Mouse (Mus musculus): Measurements from ENCODE around the gene Pax5.

Gene Pax5

DNA sequence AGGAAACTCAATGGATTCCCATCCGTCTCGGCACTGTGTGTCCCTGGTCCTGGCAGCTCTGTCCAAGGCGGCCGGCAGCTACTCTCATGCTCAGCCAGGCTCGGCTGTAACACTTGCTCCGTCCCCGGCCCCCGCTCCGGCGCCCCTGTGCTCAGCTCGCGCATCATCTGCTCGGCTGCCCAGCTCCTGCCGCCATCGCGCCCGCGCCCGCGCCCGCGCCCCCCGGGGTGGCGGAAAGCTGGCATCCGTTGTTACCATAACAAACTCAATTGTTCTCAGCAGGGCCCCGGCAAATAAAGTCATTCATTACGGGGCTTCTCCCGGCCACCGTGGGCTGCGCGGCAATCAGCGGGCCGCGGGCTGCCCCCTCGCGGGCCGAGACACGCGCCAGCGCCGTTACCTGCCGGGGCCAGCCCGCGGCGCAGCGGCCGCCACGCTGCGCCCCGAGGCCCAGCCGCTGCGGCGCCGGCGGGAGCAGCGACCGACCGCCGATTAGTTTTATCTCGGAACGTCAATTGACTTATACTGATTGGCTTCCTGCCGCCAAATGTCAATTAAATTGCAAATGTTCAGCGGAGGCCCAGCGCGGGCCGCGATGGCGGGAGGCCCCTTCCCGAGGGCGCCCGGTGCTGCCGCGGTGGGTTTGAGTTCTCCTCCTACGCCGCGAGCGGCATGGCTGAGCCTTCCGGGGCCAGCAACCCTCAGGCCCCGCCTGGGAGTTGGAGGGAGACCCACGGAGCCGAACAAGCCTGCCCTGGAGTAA lies 46.1 kb downstream of the Pax5 start:
- DNase-seq, result no peak

DNA sequence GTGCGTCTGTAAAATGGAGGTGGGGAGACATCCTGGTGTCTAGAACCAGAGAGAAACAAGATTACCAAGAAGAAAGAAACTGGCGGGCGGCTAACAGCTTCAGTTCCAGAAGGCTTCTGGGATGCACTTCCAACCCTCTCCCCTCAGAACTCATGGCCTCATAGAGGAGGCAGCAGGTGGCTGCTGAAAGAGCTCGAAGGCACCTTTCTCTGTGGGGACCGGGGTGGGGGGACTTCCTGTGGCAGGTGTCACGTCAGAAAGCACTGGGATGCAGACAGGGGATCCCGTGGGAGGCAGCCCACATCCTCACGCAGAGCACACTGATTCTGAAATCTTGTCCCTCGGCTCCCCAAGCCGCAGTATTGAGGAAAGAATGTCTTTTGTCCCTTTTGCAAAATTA lies 46.8 kb downstream of the Pax5 start:
- no peak for DNase-seq

DNA sequence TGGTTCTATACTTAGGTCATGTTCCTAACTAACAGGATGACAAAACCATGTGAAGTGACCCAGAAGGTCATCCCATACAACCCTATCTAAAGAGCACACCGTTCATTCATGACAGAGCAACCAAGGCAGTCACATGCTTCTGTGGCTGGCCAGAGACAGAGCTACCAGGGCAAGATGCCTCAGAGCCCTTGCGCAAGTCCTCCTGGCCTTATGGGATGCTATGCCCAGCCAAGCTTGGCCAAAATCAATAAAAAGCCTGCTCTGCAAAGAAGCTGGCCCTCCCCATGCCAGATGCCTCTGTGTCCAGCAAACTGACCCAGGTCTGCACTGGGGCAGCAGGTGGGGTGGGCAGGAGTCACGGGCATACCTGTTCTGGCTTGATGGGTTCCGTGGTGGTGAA lies 65.1 kb downstream of the Pax5 start:
- no peak for DNase-seq

DNA sequence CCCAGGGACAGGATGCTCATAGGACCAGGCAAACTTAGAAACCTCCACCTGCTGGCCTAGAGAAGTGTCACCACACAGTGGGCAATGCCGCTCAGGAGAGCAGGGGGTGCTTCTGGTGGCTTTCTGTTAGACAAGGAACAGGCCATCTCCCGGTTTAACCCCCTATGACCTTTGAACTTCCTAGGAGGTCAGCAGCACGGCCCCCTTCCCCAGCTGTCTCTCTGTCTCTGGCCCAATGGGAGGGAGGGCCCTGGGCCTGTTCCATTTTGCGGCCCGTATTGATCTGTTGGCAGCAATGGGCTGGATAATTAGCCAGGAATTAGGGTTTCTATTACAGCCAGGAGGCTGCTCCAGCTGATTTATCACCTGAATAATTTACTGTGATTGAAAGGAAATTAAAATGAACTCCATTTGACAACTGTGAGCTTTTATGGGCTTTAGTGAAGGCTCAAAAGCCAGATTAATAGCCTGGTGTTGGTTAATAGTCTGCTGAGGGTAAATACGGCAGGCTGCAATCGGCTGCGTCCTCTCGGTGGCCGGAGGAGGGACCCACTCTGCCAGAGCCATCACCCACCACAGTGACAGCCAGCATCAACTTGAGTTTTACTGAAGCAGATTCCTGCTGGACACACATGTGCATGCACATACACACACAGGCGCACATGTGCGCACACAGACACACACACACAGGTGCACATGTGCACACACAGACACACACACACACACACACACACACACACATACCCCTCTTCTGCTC lies 68.3 kb downstream of the Pax5 start:
- DNase-seq, result no peak

DNA sequence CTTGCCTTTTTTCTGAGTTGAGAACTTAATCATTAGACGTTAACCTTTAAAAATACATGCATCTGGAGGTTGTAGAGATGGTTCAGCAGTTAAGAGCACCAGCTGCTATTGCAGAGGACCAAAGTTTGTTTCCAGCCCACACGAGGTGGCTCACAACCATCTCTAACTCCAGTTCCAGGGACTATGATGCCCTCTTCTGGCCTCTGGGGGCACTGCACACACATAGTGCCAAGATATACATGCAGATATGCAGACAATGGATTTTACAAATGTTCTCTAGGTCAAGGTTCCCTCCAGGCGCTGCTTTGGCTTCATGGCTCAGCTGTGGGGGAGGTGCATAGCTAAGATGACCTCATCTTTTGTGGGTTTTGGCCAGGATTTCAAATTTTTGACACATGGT lies 74.7 kb downstream of the Pax5 start:
- no peak for DNase-seq

DNA sequence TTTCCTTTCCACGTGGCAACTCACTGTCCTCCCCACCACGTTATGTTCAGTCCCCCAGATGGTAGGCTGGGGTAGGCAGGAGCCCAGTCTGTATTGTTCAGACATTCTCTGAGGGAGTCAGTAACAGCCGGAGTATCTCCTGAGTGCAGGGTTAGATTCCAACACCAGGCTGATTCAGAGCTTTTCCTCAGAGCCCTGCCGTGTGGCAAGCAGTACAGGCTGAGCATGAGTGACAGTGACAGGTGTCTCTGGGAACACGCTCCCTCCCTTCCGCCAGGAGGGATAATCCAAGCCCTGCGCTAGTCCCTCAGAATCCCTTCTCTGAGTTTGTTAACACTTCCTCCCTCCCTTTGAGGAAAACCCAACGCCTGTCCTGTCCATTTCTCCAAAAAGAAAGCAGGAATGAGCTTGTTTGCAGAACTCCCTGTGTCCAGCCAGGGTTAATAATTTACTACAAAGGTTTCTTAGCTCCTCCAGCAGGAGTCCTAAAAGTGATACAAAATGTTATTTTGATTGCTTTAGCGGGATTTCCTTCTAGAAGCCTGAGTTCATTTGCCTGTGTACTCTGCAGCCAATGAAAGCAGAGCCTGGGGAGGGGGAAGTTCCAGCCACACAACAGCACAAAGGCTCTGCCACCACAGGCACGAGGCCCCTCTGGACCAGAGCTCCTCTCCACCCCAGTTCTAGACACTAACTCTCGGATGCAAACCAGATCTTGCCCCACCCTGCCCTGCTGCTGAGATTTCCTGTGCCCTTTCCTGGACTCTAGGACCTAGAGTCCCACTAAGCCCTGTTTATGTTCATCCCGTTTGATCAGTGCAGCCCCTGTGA lies 76.4 kb downstream of the Pax5 start:
- DNase-seq, result peak; percentile 4

DNA sequence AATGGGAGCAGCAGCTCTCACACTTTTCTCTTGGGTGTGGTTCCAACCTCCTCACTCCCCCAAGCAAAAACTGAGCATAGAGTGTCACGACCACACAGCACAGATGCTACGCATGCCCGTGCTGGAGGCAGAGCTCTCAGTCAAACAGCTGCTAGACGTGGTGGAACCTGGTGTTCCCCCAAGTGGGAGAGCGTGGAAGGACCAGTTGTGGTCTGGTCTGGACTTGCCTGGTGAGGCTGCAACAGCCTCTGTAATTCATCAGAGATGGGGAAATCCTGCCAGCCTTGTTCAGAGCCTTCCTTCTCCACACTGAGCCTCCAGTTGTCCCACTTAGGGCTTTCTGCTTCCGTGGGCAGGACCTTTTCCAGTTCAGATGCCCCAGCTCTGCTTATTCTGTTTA lies 80.2 kb downstream of the Pax5 start:
- DNase-seq, result no peak

DNA sequence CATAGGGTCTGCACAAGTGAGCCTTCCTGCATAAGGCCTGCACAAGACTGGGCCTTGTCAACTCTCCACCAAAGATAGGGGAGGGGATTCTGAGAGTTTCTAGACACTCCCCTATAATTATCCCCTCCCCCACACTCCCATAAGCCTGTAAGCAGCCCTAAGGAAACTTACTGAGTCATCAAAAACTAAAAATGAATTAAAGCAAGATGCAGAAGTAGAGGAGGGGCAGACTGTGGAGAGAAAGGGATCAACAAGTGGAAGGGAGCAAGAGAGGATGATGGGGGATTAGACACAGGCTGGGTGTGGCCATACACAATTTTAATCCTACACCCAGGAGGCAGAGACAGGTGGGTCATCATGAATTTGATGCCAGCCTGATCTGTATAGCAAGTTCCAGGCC lies 82.4 kb downstream of the Pax5 start:
- DNase-seq, result no peak

DNA sequence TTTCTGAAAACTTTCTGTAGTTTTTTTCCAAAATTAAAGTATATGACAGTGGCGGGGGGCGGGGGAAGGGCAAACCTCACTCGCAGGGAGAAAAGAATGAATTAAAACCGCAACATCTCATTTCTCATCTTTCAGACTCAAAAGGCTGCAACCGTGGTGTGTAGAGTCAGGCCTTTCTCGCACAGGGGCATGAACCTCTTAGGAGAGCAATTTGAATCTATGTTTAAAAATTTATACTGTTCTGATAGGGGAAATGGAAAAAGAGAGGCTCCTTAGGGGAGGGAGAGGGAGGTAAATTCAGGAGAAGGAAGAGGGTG lies 85.2 kb downstream of the Pax5 start:
- no peak for DNase-seq

DNA sequence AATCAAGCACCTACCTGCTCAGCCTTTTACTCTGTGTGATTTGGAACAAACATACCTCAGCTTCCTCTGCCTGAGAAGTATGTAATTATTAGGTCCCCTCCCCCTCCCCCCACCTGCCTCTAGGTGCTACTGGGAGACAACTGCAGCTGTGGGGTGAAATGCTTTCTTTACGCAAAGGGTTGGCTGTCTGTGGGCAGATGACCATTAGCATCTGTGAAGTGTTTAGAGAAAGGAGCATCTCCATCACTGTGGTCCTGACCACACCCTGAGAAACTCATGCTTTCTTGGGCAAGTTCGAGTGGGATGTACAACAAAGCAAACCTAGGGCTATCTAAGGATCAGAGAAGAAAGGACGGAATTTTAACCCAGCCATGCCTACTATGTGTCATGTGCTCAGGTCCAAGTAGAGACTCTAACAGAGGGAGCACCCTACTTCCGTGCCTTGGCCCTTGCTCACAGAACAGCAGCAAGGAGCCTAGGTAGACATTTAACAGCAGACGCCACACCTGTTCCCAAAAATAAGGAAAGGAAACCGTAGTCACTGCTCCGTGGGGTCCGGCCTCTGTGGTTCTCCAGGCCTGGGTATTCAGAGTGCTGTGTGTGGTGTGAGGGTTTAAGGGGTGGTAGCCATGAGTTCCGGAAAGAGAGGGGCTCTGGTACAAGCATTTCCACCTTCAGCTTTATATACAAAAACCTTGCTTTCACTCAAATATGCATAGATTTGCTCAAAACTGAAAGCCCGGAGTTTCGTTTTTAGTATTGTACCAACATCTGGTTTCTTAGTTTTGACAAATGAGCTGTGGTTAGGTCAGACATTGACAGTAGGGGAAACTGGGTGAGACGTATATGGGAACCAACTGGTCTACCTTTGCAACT lies 85.8 kb downstream of the Pax5 start:
- no peak for DNase-seq

DNA sequence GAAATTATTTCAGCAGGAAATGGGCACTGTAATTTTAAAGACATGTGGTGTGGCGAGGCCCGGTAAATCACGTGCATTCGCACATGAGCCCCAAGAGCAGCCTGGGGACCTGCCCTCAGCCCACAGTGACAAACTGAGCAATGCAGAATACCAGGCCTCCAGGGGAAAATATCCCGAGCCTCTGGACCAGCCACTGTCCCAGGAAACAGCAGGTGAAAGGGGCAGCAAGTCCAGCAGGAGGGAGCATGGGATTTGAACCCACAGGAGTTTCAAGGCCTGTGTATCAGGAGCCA lies 86.9 kb downstream of the Pax5 start:
- DNase-seq, result no peak

DNA sequence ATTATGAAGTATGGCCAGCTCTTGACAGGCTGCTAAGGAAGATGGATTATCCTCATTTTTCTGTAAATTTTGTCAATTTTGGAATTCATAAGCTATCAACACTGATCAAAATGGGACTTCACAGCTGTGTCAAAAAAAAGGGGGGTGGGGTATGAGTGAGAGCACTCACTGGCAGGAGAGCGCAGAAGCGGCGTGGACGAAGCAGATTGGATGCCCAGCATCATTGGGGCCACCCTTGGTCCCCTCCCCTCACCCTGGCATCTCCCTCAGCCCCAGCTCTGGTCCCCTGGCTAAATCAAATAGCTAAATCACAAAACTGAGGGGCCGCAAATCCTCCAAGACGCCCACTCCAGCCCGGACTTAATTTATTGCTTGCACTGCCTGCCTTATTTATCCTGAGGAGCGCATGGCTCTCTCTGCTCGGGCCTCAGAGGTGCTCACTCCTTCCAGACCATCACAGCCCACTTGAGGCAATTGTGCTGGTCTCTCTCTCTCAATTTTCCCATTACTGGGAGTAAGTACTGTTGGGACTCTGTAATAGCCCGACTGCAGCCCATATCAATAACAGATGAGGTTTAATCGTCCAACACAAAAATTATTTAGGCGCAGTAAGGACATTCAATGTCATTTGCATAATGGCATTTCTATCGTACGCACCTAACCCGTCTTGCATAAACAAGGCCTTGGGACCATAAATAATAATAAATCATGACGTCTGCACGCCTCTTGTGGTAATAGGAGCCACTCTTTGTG lies 87.4 kb downstream of the Pax5 start:
- no peak for DNase-seq

DNA sequence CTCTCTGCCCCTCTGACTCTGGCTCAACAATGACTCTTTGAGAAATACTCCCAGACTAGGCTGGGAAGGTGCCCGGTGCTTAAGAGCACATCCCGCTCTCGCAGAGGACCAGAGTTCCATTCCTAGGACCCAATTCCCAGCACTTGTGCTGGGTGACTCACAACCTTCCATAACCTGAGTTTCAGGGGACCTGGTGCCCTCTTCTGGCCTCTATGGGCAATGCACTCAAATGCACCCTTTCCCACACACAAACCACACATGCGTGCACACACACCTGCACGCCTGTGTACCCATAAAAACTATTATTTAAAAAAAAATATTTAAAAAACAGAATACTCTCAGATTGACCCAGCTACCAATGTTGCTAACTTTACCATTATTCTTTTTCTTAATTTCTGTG lies 90.0 kb downstream of the Pax5 start:
- no peak for DNase-seq

DNA sequence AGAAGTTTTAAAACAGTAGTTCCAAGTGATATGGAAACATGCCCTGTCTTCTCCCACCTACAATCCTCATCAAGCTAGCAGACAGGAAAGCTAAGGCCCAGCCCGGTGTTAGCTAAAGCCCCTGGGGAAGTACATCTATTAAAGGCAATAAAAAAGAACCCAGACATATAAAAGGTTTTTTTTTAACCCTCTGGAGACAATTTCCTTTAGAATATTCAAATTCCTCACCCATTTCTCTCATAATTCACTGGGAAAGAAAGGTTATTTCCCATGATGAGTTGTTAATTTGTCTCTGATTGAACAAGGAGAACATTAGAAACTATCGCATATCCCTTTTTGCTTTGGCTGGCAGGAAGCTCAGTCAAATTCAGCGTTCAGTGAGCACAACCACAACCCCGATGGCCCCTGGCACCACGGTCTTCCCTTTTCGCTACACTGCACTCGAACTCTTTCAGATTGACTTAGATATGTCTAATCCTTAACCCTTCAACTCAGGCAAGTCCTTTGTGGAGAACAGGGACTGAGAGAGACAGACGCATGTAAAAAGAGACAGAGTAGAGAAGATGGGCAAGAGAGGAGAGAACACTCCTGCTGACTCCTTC lies 96.1 kb downstream of the Pax5 start:
- DNase-seq, result no peak

DNA sequence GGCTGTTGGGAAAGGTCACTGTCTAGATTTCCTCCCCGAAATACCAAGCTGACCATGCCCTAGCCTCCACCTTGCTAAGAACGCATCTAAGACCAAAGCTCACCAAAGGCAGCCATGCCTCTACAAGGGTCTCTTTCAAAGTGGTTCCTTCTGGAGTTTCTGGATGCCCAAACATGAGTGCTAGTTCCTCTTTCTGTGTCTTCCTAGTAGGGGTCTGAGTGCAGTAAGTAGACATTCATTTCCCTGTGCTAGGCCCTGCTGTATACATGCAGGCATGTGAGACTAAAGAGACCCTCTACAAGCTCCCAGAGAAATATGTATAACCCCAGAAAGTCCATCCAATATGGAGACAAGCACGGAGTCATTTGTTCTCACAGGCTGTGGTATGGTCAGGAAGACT lies 97.9 kb downstream of the Pax5 start:
- no peak for DNase-seq

DNA sequence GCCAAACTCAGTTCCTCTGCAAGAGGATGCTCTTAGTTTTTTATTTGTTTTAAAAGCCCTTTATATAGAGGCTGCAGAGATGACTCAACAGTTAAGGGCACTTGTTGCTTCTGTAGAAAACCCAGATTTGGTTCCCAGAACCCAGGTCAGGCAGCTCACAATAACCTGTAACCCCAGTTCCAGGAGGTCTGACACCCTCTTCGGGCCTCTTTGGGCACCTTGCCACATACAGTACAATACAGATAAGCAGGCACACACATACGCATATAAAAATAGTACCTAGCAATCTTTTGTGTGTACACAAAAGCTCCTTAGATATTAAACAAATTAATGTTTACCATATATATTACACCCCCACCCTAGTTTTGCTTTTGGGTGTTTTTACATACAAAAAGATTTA lies 104.8 kb downstream of the Pax5 start:
- no peak for DNase-seq

DNA sequence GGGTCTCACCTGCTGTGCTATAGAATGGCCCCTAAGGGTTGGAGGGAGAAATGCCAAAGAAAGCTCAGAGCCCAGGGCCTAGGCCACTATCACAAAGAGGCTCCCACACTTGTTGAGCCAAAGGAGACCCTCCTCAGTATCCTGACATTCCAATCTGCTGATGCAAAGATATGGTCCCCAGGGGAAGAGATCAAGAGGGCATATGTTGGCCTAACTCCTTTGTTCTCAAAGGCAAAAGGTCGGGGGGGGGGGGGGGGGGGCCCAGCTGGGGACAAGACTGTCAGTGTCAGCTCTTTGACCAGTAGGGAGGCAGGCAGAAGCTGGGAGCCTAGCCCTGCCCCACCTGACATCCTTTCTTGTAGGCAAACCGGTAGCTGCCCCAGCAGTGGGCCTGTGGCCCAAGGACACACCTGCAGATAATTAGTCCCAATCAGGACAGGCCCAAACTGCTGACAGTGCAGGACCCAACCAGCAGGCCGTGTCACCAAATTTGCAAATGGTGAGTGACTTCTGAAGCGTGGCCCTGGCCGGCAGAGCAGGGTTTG lies 108.0 kb downstream of the Pax5 start:
- DNase-seq, result peak; percentile 77

DNA sequence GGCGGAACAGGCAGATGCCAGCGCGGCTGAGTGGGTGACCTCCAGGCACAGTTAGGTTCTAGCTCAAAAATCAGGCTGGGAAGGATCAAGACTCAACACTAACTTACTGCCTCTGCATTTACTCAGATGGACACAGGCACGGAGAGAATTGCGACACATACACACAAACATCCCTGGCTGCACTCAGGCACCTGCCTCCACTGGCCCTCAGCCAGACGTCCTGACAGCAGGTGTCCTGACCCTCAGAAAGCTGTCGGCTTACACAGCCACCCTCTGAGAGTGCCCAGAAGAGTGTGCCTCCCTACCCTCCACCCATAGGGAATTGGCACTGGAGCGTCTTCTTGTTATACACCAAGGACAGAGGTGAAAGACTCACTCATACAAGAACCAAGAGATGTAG lies 108.9 kb downstream of the Pax5 start:
- DNase-seq, result peak; percentile 13

DNA sequence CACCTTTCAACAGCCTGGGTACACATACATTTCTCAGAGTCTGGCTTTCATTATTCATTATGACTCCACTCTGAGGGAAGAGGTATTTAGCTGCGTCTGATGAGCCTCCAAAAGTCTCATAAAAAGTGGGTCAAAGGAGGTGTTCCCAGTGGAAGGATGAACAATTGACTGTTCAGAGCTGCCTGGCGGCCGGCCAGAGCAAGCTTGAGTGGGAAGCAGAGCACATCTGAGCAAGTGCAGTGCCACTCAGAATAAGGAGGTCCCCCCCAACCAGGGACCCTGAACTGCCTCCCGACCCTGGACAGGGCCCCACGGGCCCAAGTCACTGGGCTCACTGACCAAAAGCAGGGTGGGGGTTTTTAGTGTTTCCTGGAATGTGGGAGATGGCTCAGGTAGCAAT lies 109.4 kb downstream of the Pax5 start:
- DNase-seq, result no peak

DNA sequence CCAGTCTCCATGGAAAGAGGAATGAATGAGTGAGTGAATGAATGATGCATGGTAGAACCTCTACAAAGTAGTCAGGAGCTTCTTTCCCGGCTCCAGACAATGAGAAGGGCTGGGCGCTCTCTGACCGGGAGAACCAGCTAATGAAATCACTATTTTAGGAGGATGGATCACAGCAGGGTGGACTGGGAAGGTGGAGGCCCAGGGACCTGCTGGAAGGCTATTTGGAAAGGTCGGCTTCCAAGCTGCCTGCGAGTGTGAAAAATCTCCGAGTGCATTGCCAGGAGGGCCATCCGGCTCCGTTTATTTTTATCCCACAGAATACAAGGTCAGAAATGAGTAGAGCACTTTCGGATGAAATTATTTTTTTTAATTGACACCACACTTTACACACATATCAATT lies 112.3 kb downstream of the Pax5 start:
- DNase-seq, result no peak

DNA sequence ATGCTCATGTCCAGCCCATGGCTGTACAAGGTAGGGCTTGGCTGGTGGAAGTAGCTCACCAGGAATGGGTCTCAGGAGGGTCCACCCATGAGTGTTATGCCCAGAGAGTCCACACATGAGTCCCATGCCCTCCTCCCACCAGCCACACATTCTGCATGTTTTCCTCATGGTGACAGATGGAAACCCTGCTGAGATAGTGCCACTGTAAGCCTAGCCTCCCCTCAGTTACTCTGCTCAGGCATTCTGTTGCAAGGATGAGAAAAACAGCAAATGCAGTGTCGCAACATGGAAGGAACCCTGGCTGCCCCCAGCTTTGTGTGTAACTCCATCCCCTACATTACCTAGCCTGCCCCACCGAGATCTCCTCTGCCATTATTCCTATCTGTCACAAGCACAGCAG lies 117.2 kb downstream of the Pax5 start:
- no peak for DNase-seq

DNA sequence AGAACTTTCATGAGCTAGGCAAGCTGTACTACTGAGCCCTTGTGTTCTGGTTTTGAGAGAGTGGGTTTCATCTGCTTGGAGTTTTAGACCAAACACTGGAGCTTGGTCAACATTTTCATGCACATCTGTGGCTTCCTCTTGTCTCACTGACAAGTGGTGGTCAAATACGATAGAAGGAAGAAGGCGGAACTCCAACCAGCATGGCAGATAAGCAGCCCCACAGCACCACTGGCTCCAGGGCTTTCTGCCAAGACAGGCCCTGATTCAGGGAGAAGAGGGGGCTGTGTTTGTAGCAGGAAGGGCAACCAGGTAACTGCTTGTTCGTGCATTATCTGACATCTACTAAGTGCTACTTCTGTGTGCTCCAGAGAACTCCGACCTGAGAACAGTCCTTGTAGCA lies 127.6 kb downstream of the Pax5 start:
- DNase-seq, result no peak
